Mouse (Mus musculus) spleen, adult 2 months (tissue): ENCODE results near the gene Ip6k3. TPM values are rescaled to one million over a fixed set of nuclear protein-coding genes. Genes with fewer than 3 reads are reported as not detected.
A peak's percentile ranks its signal among the peaks of the same experiment; 100 is the strongest.

Source experiments
- DNase-seq, 2 experiments: peaks; one replicate each; pipeline versions ENCODE4 v3.0.0 to v3.0.0-alpha.2; 2012 to 2021; ENCODE audit warnings: low spot score in 2 of 2, low read depth in 1 of 2
- H3K27ac ChIP-seq: fragments of 200-500 bp; 2 replicates; pipeline ENCODE4 v1.5.1; 2012; ENCODE audit warnings: low read length, inconsistent platforms; ENCODE audit not compliant: insufficient read depth
- H3K27me3 ChIP-seq: fragments of 200-500 bp; 2 replicates; pipeline ENCODE4 v1.6.1; 2012; ENCODE audit warnings: mild to moderate bottlenecking, moderate library complexity, low read length, inconsistent platforms; ENCODE audit not compliant: control insufficient read depth, insufficient read depth
- H3K36me3 ChIP-seq: fragments of 200-500 bp; 2 replicates; pipeline ENCODE4 v1.6.1; 2012; ENCODE audit warnings: mild to moderate bottlenecking, low read length, inconsistent platforms; ENCODE audit not compliant: control insufficient read depth, insufficient read depth
- H3K4me1 ChIP-seq: fragments of 200-500 bp; 2 replicates; pipeline ENCODE4 v1.6.1; 2011; ENCODE audit warnings: inconsistent platforms; ENCODE audit not compliant: control insufficient read depth, insufficient read depth, insufficient read length
- H3K4me3 ChIP-seq: fragments of 200-500 bp; 2 replicates; pipeline ENCODE4 v1.5.1; 2011; ENCODE audit warnings: mild to moderate bottlenecking, inconsistent platforms; ENCODE audit not compliant: insufficient read depth, insufficient read length; ENCODE audit errors: extremely low read depth
- CTCF ChIP-seq: fragments of 200-500 bp; IDR thresholded peaks from 2 replicates; pipeline ENCODE4 v1.5.1; 2011; ENCODE audit warnings: mild to moderate bottlenecking, inconsistent platforms; ENCODE audit not compliant: insufficient read depth, insufficient read length, insufficient replicate concordance; ENCODE audit errors: extremely low read depth
- POLR2A ChIP-seq: fragments of 200-500 bp; IDR thresholded peaks from 2 replicates; pipeline ENCODE4 v1.6.1; 2011; ENCODE audit warnings: low read depth, low read length, inconsistent platforms
- WGBS: fragments of 180-500 bp; shearing (Covaris S2); methylation state at CpG from one replicate; pipeline ENCODE4 v1.1.7; 2018; 5-methylcytosine and 5-hydroxymethylcytosine counted together
- polyA plus RNA-seq: library from polyadenylated mRNA; depleted of rRNA; stranded (reverse); fragments of >200 nt; gene quantifications from 2 replicates; pipeline ENCODE4 v1.2.3, GENCODE M21; 2012; rRNA removed

The Ip6k3 gene
- polyA plus RNA-seq: 0.62 and 0.71 TPM in 2 replicates

- Histone ChIP-seq H3K36me3 (no peaks in the 10 kb centered on the region), H3K4me3 (no peak within 1 kb of the TSS), H3K4me1 (no peaks in the 10 kb centered on the region), H3K27ac (no peak within 1 kb of the TSS), H3K27me3 (no peaks in the 10 kb centered on the region)
- 57% methylated on average over 4 of the region's 4 CpGs for WGBS
- DNase-seq: no peak
- no peak for TF ChIP-seq POLR2A
- no peak for TF ChIP-seq CTCF
Observed at GRCm38 (mm10) chr17:27167545-27167944, at the start of gene Ip6k3. TSS of gene Ip6k3 (minus strand) at chr17:27167795.

GRCm38 (mm10) chr17:27212768-27213525 lies 45.4 kb upstream of the Ip6k3 start:
- Histone ChIP-seq H3K27ac (no peak overlapping the region), H3K27me3 (no peaks in the 10 kb centered on the region), H3K36me3 (no peaks in the 10 kb centered on the region), H3K4me1 (no peaks in the 10 kb centered on the region), H3K4me3 (no peak overlapping the region)
- no peak for DNase-seq
- TF ChIP-seq POLR2A (no peak), CTCF (peak; percentile 28; the same call in 1 of the 2 replicates)
- WGBS: 41% methylated on average over 11 of the region's 11 CpGs

GRCm38 (mm10) chr17:27212006-27212405 lies 44.4 kb upstream of the Ip6k3 start:
- no peaks in the 10 kb centered on the region for H3K27me3 ChIP-seq
- DNase-seq: no peak
- 85% methylated on average over 6 of the region's 6 CpGs for WGBS
- no peak overlapping the region for H3K4me3 ChIP-seq
- TF ChIP-seq POLR2A (no peak), CTCF (no peak)
- no peak overlapping the region for H3K27ac ChIP-seq
- no peaks in the 10 kb centered on the region for H3K36me3 ChIP-seq
- H3K4me1 ChIP-seq: no peaks in the 10 kb centered on the region

GRCm38 (mm10) chr17:27207113-27207707 lies 39.6 kb upstream of the Ip6k3 start:
- no peak for DNase-seq
- Histone ChIP-seq H3K27me3 (no peaks in the 10 kb centered on the region), H3K27ac (no peak overlapping the region), H3K4me3 (no peak overlapping the region), H3K4me1 (no peaks in the 10 kb centered on the region; the same call in none of the 2 replicates), H3K36me3 (0 out of 2 replicates have a peak, but pooled peaks cover 2% of the 10 kb centered on the region)
- TF ChIP-seq CTCF: no peak
- TF ChIP-seq POLR2A: no peak
- 39% methylated on average over 11 of the region's 11 CpGs for WGBS

GRCm38 (mm10) chr17:27204075-27204909 lies 36.7 kb upstream of the Ip6k3 start, which contains the start of gene Lemd2:
TSS of gene Lemd2 (minus strand) at chr17:27204469.
- peak within 1 kb of the TSS; percentile 88 for H3K27ac ChIP-seq
- peak within 1 kb of the TSS; percentile 94 for H3K4me3 ChIP-seq
- DNase-seq: peak; percentile 89 to 97
- WGBS: 4% methylated on average over 95 of the region's 97 CpGs
- no peaks in the 10 kb centered on the region; the same call in none of the 2 replicates for H3K4me1 ChIP-seq
- TF ChIP-seq CTCF (no peak), POLR2A (peak; percentile 80)
- peaks cover 20% of the 10 kb centered on the region for H3K36me3 ChIP-seq
- H3K27me3 ChIP-seq: no peaks in the 10 kb centered on the region

- Histone ChIP-seq H3K4me3 (peak overlapping the region; percentile 94), H3K4me1 (no peaks in the 10 kb centered on the region; the same call in none of the 2 replicates), H3K27me3 (no peaks in the 10 kb centered on the region), H3K27ac (peak overlapping the region; percentile 88), H3K36me3 (peaks cover 25% of the 10 kb centered on the region)
- no peak for TF ChIP-seq POLR2A
- TF ChIP-seq CTCF: no peak
- WGBS: 1% methylated on average over 72 of the region's 74 CpGs
- no peak for DNase-seq
Observed at GRCm38 (mm10) chr17:27203358-27204074, 35.9 kb upstream of the Ip6k3 start.
